Mouse (Mus musculus) heart, embryonic 15.5 days (tissue): ENCODE measurements around the gene Pprc1. TPM values are rescaled to one million over a fixed set of nuclear protein-coding genes. Genes with fewer than 3 reads are reported as not detected.
A peak's percentile ranks its signal among the peaks of the same experiment; 100 is the strongest.

Experiments
- ATAC-seq: fragments of 200-750 bp; cut with Nextera tagmentation; replicated peaks from 2 replicates; pipeline ENCODE4 v1.8.0; 2017; ENCODE audit warnings: low read depth, moderate TSS enrichment; ENCODE audit not compliant: insufficient number of reproducible peaks, insufficient read depth, low FRiP score
- H3K27ac ChIP-seq: fragments of 300-500 bp; sonication (generic); 2 replicates; pipeline ENCODE4 v1.5.1; 2015; ENCODE audit warnings: mild to moderate bottlenecking, inconsistent platforms
- H3K27me3 ChIP-seq: fragments of 300-500 bp; sonication (generic); 2 replicates; pipeline ENCODE4 v1.6.1; 2015; ENCODE audit warnings: inconsistent platforms
- H3K36me3 ChIP-seq: fragments of 300-500 bp; sonication (generic); 2 replicates; pipeline ENCODE4 v1.6.1; 2015; ENCODE audit warnings: mild to moderate bottlenecking, inconsistent platforms
- H3K4me1 ChIP-seq: fragments of 300-500 bp; sonication (generic); replicated peaks from 2 replicates; pipeline ENCODE4 v1.6.1; 2015; ENCODE audit warnings: inconsistent platforms
- H3K4me2 ChIP-seq: fragments of 300-500 bp; sonication (generic); 2 replicates; pipeline ENCODE4 v1.6.1; 2015; ENCODE audit warnings: inconsistent platforms, mild to moderate bottlenecking, moderate library complexity
- H3K4me3 ChIP-seq: fragments of 300-500 bp; sonication (generic); 2 replicates; pipeline ENCODE4 v1.5.1; 2015; ENCODE audit warnings: mild to moderate bottlenecking, inconsistent platforms
- H3K9ac ChIP-seq: fragments of 300-500 bp; sonication (generic); 2 replicates; pipeline ENCODE4 v1.6.1; 2015; ENCODE audit warnings: mild to moderate bottlenecking, inconsistent platforms
- H3K9me3 ChIP-seq: fragments of 300-500 bp; sonication (generic); replicated peaks from 2 replicates; pipeline ENCODE4 v1.6.1; 2016; ENCODE audit warnings: inconsistent platforms
- WGBS: fragments of 180-500 bp; shearing (Covaris S2); methylation state at CpG from one replicate; pipeline ENCODE4 v1.1.7; 2015; ENCODE audit warnings: mixed read lengths; 5-methylcytosine and 5-hydroxymethylcytosine counted together
- polyA plus RNA-seq: library from polyadenylated mRNA; unstranded; fragments of >200 nt; fragmentation: Nextera tagmentation; extraction: Ambion mirVana; gene quantifications from 2 replicates; pipeline ENCODE4 v1.2.1, GENCODE M21; 2015

Pprc1 gene
- polyA plus RNA-seq, 1 experiment from 2014 or later, result 17.7 TPM

GRCm38 (mm10) chr19:46036477-46037242 lies 8.0 kb upstream of the Pprc1 start:
- peak overlapping the region; percentile 82; the same call in 1 of the 2 replicates for H3K9ac ChIP-seq
- no peak for ATAC-seq
- H3K4me1 ChIP-seq, result peaks cover 48% of the 10 kb centered on the region
- peak overlapping the region; percentile 74 for H3K4me3 ChIP-seq
- H3K27ac ChIP-seq, result peak overlapping the region; percentile 98
- peak overlapping the region; percentile 85 for H3K4me2 ChIP-seq
- H3K9me3 ChIP-seq, result no peaks in the 10 kb centered on the region
- WGBS, result 72% methylated on average over 13 of the region's 13 CpGs
- H3K27me3 ChIP-seq, result no peaks in the 10 kb centered on the region
- H3K36me3 ChIP-seq, result peaks cover 48% of the 10 kb centered on the region

DNA sequence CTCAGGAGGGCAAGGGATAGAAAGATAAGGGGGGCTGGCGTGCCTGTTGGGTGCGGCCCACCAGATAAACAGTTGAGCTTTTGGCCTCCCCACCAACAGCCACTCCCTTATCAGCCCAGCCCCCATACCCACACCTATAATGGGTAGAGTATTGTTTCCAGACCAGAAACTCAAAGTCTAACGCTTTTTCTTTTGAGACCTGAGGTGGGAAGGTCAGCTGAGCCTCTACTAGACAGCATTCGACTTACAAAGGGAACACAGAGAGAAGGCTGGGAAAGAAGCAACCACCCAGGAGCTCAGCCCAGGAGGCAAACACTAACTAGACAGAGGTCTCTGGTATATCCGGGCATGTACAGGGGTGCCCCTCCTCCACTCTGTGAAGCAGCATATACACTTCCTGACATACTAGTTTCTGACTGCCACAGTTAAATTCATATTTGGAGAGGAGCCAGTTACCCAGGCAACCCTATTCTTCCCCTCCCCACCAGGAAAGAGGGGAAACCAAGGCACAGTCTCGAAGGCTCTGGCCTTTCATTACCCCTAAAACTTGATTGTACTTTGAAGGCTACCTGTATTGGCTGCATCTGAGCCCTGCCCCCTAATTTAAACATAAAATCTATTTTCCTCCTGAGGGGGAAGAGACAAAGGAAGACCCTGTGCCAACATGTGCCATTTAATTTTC lies 7.3 kb upstream of the Pprc1 start:
- H3K27ac ChIP-seq, result peak overlapping the region; percentile 98
- ATAC-seq, result no peak
- peak overlapping the region; percentile 82 for H3K9ac ChIP-seq
- H3K36me3 ChIP-seq, result peaks cover 41% of the 10 kb centered on the region
- peak overlapping the region; percentile 85 for H3K4me2 ChIP-seq
- H3K4me1 ChIP-seq, result peaks cover 55% of the 10 kb centered on the region
- H3K4me3 ChIP-seq, result peak overlapping the region; percentile 74
- H3K9me3 ChIP-seq, result no peaks in the 10 kb centered on the region
- 12% methylated on average over 6 of the region's 6 CpGs for WGBS
- no peaks in the 10 kb centered on the region for H3K27me3 ChIP-seq

DNA sequence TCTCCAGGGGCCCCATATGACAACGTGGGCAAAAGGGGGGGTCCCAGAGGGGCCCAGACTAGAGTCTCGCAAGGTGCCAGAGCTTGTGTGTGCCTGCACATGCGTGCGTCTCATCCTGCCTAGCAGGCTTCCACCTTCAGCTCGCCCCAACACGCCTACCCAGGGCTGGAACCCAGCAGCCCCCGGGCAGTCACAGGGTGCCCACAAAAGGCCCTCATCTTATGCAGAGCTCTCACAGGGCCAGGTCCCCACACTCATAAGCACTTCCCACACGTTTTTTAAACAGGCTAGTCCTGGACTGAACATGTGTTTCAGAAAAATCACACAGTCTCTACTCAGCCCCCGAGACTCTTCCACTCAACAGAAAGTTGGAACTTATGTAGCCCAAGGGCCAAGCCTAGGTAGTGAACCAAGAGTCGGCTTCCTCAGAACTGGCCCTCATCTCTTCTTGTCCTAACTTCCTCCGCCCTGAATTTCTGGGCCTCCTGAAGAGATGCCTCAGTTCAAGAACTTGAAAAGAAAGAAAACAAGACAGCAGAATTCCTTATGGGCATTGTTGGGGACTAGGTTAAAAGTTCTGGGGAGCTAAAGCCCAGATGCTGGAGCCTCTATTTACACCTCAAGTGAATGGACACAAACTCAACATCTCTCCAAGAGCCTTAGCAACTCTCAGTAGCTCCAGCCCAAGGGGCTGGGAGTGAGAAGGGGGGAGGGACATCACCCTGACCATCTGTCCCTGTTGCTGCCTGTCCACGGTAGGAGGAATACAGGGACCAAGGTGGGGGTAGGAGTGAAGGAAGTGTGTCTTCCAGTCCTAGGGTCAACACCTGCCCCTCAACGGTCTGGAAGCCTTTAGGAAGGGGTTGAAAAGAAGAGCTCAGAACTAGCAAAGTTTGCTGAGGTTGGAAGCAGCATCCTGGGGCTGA lies 6.5 kb upstream of the Pprc1 start:
- Histone ChIP-seq H3K4me2 (peak overlapping the region; percentile 85), H3K4me1 (peaks cover 63% of the 10 kb centered on the region), H3K27me3 (no peaks in the 10 kb centered on the region), H3K27ac (peak overlapping the region; percentile 98), H3K4me3 (peak overlapping the region; percentile 74), H3K9me3 (no peaks in the 10 kb centered on the region), H3K36me3 (peaks cover 33% of the 10 kb centered on the region), H3K9ac (peak overlapping the region; percentile 82)
- no peak for ATAC-seq
- WGBS, result 9% methylated on average over 13 of the region's 13 CpGs

DNA sequence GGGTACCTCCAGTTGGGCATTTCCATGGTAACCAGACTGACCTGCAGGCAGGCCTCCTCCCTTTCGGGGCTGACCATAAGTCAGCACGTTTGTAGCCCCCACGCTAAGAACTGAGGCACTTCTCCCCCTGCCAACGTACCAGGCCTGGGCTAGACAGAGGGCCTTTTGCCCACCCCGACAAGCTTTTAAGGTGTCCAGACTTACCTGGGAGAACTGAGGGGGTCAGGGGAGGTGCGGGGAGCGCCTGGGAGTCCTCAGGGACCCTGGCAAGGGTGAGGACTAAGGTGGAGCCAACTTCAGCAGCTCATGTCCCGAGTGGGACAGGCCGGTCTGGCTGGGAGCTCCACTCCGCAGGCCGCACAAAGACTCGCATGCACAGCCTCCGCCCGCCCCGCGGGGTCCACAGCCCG lies 5.8 kb upstream of the Pprc1 start:
- Histone ChIP-seq H3K4me3 (peak overlapping the region; percentile 74), H3K9me3 (no peaks in the 10 kb centered on the region), H3K27me3 (no peaks in the 10 kb centered on the region), H3K27ac (peak overlapping the region; percentile 98), H3K4me2 (peak overlapping the region; percentile 85), H3K4me1 (peaks cover 70% of the 10 kb centered on the region), H3K9ac (peak overlapping the region; percentile 82), H3K36me3 (peaks cover 27% of the 10 kb centered on the region)
- no peak for ATAC-seq
- under 1% methylated on average over 17 of the region's 17 CpGs for WGBS

DNA sequence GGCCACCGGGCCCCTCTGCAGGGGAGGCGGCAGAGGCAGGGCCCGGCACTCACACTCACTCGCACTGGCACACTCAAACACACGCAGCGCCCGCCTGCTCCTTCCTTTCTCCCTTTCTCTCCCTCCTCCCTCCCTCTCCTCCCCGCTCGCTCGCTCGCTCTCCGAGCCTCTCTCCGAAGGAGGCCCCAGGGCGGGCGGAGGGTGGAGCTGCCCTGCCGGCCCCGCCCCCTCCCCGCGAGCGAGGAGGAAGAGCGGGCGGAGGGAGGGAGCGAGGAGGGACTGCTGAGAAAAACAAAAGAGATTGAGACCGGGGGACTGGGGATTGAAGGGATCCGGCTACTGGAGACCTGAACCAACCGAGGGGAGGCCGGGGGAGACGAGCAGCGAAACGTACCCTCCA lies 5.2 kb upstream of the Pprc1 start:
- H3K4me3 ChIP-seq, result peak overlapping the region; percentile 74
- 2% methylated on average over 26 of the region's 30 CpGs for WGBS
- peaks cover 74% of the 10 kb centered on the region for H3K4me1 ChIP-seq

GRCm38 (mm10) chr19:46040149-46040902 lies 4.4 kb upstream of the Pprc1 start:
- H3K27me3 ChIP-seq, result no peaks in the 10 kb centered on the region
- peak overlapping the region; percentile 98 for H3K27ac ChIP-seq
- H3K4me1 ChIP-seq, result peaks cover 74% of the 10 kb centered on the region
- ATAC-seq, result no peak
- peak overlapping the region; percentile 74 for H3K4me3 ChIP-seq
- peak overlapping the region; percentile 82 for H3K9ac ChIP-seq
- H3K9me3 ChIP-seq, result no peaks in the 10 kb centered on the region
- H3K36me3 ChIP-seq, result peaks cover 12% of the 10 kb centered on the region
- peak overlapping the region; percentile 85 for H3K4me2 ChIP-seq
- 36% methylated on average over 14 of the region's 14 CpGs for WGBS

More for the DNA sequence above, 5.2 kb upstream of the Pprc1 start:
- Histone ChIP-seq H3K9ac (peak overlapping the region; percentile 82), H3K9me3 (no peaks in the 10 kb centered on the region), H3K4me2 (peak overlapping the region; percentile 85), H3K36me3 (peaks cover 20% of the 10 kb centered on the region), H3K27me3 (no peaks in the 10 kb centered on the region), H3K27ac (peak overlapping the region; percentile 98)
- ATAC-seq, result peak; percentile 83

DNA sequence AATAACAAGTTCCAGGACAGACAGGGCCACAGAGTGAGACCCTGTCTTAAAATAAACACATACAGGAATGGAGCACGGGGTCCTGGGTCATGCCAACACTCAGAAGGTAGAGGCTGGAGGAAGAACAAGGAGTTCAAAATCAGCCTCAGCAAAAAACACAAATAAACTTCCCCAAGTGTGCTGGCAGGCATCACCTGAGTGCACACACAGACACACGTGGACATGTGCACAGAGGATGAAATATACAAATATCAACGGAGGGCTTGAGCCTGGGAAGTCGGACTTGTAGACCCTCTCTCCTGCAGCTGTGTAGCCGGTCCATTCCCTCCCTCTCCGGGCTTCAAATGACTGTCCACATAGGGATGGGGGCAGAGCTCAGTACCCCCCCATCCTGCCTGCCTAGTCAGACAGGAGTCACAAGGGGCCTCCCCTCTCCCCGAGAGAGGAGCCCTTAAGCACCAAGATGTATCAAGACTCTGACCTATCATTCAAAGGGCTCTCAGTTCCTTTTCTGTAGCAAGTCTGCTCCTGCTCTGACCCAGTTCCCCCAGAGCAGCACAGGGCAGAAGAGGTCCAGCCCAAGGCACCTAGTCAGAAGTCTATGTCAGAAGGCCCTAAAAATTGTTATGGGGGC lies 3.3 kb upstream of the Pprc1 start:
- Histone ChIP-seq H3K4me1 (peaks cover 80% of the 10 kb centered on the region), H3K4me3 (peak overlapping the region; percentile 85), H3K9ac (peak overlapping the region; percentile 83), H3K9me3 (no peaks in the 10 kb centered on the region), H3K4me2 (peak overlapping the region; percentile 85), H3K27ac (peak overlapping the region; percentile 98), H3K36me3 (peaks cover under 1% of the 10 kb centered on the region; the same call in 1 of the 2 replicates), H3K27me3 (no peaks in the 10 kb centered on the region)
- no peak for ATAC-seq
- WGBS, result 16% methylated on average over 7 of the region's 7 CpGs

GRCm38 (mm10) chr19:46041933-46042475 lies 2.7 kb upstream of the Pprc1 start:
- Histone ChIP-seq H3K27me3 (no peaks in the 10 kb centered on the region), H3K4me1 (peaks cover 80% of the 10 kb centered on the region), H3K36me3 (no peaks in the 10 kb centered on the region), H3K9ac (peak overlapping the region; percentile 83), H3K9me3 (no peaks in the 10 kb centered on the region), H3K4me3 (peak overlapping the region; percentile 85), H3K4me2 (peak overlapping the region; percentile 85), H3K27ac (peak overlapping the region; percentile 98)
- WGBS, result 3% methylated on average over 14 of the region's 14 CpGs
- ATAC-seq, result peak; percentile 20

- 0 out of 2 replicates have a peak, but pooled peaks have one; percentile 1 for ATAC-seq
- Histone ChIP-seq H3K4me1 (peaks cover 76% of the 10 kb centered on the region), H3K4me3 (peak overlapping the region; percentile 85), H3K9ac (peak overlapping the region; percentile 83), H3K36me3 (no peaks in the 10 kb centered on the region), H3K27me3 (no peaks in the 10 kb centered on the region), H3K9me3 (no peaks in the 10 kb centered on the region), H3K4me2 (peak overlapping the region; percentile 85), H3K27ac (peak overlapping the region; percentile 98)
- WGBS, result 2% methylated on average over 6 of the region's 6 CpGs
These were observed 2.1 kb upstream of the Pprc1 start for GRCm38 (mm10) chr19:46042476-46043011.
